Mouse (Mus musculus) cerebellum, adult 9-11 months (tissue): ENCODE measurements around the gene Ranbp17.

ENCODE experiments used
- DNase-seq: peaks from one replicate; pipeline ENCODE4 v3.0.0; 2022

Gene Ranbp17

DNA sequence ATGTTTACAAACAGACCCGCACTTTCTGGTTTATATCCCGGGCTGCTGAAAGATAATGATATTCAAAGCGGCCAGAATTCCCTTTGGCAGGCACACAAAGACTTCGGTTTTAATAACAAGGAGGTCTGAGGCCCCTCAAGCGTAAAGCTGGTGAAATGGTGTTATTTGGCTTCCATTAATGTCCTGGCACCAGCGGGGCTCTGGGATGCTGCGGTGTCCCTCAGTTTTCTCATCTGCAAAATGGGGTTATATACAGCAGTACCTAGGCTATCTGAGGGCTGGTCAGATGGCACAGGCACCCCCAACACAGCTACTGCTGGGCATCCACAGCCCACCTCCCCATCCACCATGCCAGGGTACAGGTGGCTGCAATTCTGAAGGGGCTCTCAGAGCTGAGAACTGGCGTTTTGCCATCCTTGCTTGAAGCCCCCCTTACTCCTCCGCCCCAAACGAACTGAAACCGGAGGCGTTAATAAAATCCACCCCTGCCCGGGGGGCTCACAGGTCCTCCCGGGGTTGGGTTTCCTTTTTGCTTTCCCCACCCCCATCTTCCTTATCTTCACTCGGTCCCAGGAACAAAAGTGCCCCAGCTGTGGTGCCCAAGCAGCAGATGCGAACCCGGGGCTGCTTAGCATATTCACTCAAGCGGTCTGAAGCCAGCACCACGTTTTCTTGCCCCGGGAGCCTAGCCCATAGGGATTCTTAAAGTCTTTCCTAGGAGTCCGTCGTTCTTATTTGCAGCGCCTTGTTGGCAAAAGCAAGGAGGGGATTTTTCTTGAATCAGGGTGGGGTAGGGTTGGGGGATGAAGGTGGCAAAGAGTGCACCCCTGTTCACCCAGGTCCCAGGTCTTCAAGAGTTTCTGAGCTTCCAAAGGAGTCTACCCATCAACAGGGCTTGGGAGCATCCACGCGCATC is 317.8 kb downstream of the Ranbp17 start:
- DNase-seq = peak; percentile 38

DNA sequence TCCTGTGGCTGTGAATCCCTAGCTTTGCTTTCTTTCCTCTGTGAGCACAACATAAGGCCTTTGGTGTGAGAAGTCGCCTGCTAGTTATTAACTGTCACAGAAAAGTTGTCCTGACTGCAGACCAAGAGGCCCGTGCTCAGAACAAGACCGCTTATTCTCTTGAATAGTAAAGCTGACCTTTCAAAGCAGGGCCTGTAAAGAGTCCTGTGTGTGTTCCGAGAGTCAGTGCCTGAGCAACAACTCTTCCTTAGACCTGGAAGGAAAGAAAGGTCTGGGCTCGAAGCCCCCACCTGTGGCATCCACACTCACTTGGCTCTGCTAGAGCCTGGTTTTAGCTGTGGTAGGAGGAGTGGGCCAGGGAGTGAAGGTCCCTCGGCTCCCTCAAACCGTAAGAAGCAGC is 318.5 kb downstream of the Ranbp17 start:
- no peak for DNase-seq

DNA sequence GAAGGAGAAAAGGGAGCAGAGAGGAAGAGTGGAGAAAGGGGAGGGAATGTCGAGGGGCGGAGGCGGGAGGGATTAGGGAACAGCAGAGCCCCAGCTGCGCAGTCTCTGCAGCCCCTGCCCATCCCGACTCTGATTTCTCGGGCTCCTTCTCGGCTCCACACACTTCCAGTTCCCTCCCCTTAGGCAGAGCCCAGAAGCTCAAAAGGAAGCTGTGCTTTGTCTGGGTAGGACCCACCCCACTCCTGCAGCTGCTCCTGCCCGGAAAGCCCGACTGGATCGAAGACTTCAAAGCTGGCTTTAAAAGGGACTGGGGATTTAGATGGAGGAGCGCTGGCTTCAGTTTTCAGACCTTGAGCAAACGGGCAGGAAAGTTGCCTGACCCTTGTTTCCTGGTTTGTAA is 319.9 kb downstream of the Ranbp17 start:
- no peak for DNase-seq

DNA sequence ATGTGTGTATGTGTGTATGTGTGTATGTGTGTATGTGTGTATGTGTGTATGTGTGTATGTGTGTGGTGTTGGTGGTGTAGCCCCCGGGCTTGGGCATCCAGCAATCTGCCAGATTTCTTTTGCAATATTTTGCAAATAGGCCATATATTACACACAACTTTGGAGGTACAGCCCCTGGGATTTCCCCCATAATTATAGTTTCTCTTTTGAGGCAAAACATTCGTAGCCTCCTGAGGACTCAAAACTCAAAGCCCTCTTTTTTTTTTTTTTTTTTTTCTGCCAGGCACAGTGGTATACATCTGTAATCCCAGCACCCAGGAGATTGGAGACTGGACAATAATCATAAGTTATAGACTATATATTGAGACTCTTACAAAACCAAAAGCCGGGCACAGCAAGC is 331.7 kb downstream of the Ranbp17 start:
- no peak for DNase-seq

DNA sequence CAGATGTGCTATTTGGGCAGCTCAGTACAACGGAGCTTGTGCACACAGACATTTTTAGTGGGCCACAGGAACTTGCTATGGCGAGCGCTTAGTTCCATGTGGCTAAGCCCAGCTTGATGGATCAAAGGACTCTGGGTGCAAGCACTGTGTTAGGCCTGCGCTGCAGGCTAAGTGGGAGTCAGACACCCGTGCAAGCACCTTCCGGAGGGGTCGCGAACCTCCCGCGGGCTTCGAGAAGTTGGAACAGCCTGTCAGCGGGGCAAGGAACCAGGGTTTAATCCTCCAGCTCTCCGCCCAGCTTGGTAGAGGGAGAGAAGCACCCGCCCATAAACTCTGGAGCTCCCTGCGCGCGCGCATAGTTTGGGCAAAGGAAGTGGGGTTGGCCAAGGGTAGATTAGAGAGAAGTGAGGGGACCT is 332.8 kb downstream of the Ranbp17 start:
- no peak for DNase-seq

DNA sequence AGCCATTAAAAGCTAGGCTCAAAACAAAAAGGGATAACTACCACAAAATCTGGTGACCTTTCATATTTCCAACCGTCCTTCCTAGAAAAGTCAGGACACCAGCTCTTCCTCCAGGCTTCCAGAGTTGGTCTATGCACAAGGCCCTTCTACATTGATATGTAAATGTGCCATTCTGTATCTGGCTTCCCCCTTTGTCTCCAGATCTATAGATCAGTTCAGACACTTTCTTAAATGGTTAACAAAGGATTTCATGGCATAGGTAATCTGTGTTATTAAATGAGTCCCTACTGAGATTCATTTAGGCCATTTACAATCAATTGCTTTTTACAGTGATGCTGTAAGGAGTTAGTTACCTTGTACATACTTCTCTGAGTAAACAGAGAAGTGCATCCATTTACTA is 333.7 kb downstream of the Ranbp17 start:
- no peak for DNase-seq

GRCm38 (mm10) chr11:33176525-33177245 is 336.9 kb downstream of the Ranbp17 start:
- peak; percentile 52 for DNase-seq

DNA sequence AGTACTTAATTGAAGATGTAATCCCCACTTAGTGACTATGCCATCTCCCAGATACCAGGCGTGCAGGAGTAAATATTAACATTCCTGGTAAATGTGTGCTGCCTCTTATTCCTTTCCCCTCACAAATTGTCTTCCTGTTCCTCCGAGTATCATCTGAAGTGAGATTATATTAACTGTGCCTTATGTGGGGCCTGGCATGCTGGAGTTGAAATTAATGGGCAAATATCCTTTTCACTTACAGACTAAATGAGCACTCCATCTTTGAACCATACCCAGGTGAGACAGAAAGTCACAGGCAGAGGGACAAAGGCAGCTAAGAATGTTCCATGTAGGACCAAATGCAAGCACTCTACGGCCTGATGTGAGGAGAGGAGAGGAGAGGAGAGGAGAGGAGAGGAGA is 337.8 kb downstream of the Ranbp17 start:
- no peak for DNase-seq

DNA sequence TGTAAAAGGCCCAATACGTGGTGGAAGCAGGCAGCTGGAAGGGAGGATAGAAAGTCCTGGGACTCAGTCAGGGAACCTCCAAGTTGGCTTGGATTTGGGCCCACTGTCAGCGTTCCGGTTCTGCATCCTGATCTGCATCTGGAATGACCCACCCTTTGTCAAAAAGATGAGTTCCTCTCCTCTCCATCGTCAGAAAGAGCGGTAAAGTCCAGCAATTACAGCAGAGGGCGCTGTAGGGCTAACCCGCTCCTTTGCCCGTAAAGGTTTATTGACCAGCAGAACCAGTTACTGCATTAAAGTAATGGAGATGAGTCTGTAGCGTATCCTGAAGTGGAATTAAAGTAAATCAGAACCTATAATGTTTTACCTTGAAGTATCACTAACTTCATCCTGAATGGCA is 343.1 kb downstream of the Ranbp17 start:
- peak; percentile 37 for DNase-seq

GRCm38 (mm10) chr11:33162998-33163506 is 350.5 kb downstream of the Ranbp17 start, which contains the start of gene Npm1:
Npm1 (minus strand) TSS chr11:33163206.
- peak; percentile 100 for DNase-seq

- peak; percentile 74 for DNase-seq
These were observed 351.1 kb downstream of the Ranbp17 start for GRCm38 (mm10) chr11:33162211-33162997.
